Mouse (Mus musculus) kidney, embryonic 15.5 days (tissue): Measurements from ENCODE around the gene Trabd2b. TPM values are rescaled to one million over a fixed set of nuclear protein-coding genes. Genes with fewer than 3 reads are reported as not detected.
A peak's percentile ranks its signal among the peaks of the same experiment; 100 is the strongest.

ENCODE experiments used
- ATAC-seq: fragments of 200-750 bp; cut with Nextera tagmentation; replicated peaks from 2 replicates; pipeline ENCODE4 v1.8.0; 2017; ENCODE audit warnings: moderate TSS enrichment; ENCODE audit not compliant: low FRiP score
- H3K27ac ChIP-seq: fragments of 300-500 bp; sonication (generic); 2 replicates; pipeline ENCODE4 v1.5.1; 2015; ENCODE audit warnings: mild to moderate bottlenecking, inconsistent platforms
- H3K27me3 ChIP-seq: fragments of 300-500 bp; sonication (generic); 2 replicates; pipeline ENCODE4 v1.6.1; 2015; ENCODE audit warnings: inconsistent platforms
- H3K36me3 ChIP-seq: fragments of 300-500 bp; sonication (generic); 2 replicates; pipeline ENCODE4 v1.6.1; 2015; ENCODE audit warnings: inconsistent platforms
- H3K4me1 ChIP-seq: fragments of 300-500 bp; sonication (generic); 2 replicates; pipeline ENCODE4 v1.6.1; 2015; ENCODE audit warnings: inconsistent platforms
- H3K4me2 ChIP-seq: fragments of 300-500 bp; sonication (generic); 2 replicates; pipeline ENCODE4 v1.6.1; 2015; ENCODE audit warnings: moderate library complexity, mild to moderate bottlenecking, inconsistent platforms
- H3K4me3 ChIP-seq: fragments of 300-500 bp; sonication (generic); replicated peaks from 2 replicates; pipeline ENCODE4 v1.5.1; 2015; ENCODE audit warnings: mild to moderate bottlenecking, inconsistent platforms
- H3K9ac ChIP-seq: fragments of 300-500 bp; sonication (generic); 2 replicates; pipeline ENCODE4 v1.6.1; 2015; ENCODE audit warnings: mild to moderate bottlenecking, inconsistent platforms
- H3K9me3 ChIP-seq: fragments of 300-500 bp; sonication (generic); replicated peaks from 2 replicates; pipeline ENCODE4 v1.6.1; 2016; ENCODE audit warnings: inconsistent platforms
- WGBS: fragments of 180-500 bp; shearing (Covaris S2); methylation state at CpG from one replicate; pipeline ENCODE4 v1.1.7; 2015; ENCODE audit warnings: mixed read lengths; 5-methylcytosine and 5-hydroxymethylcytosine counted together
- polyA plus RNA-seq: library from polyadenylated mRNA; unstranded; fragments of >200 nt; fragmentation: Nextera tagmentation; extraction: Ambion mirVana; gene quantifications from 2 replicates; pipeline ENCODE4 v1.2.1, GENCODE M21; 2015

Trabd2b gene
- polyA plus RNA-seq, 1 experiment from 2014 or later, result 4.9 TPM

GRCm38 (mm10) chr4:114504227-114505041 is 97.9 kb downstream of the Trabd2b start:
- Histone ChIP-seq H3K4me2 (no peak overlapping the region), H3K36me3 (no peaks in the 10 kb centered on the region), H3K27me3 (no peaks in the 10 kb centered on the region), H3K4me3 (no peak overlapping the region), H3K27ac (no peak overlapping the region), H3K4me1 (peaks cover 15% of the 10 kb centered on the region), H3K9me3 (no peaks in the 10 kb centered on the region), H3K9ac (no peak overlapping the region)
- peak; percentile 57; the same call in 1 of the 2 replicates for ATAC-seq
- whole genome bisulfite sequencing, result 71% methylated on average over 11 of the region's 11 CpGs

GRCm38 (mm10) chr4:114509601-114510000 is 103.1 kb downstream of the Trabd2b start:
- ATAC-seq, result no peak
- H3K4me3 ChIP-seq, result no peak overlapping the region
- H3K27me3 ChIP-seq, result no peaks in the 10 kb centered on the region
- no peak overlapping the region for H3K27ac ChIP-seq
- H3K9me3 ChIP-seq, result no peaks in the 10 kb centered on the region
- WGBS, result 87% methylated on average over 6 of the region's 6 CpGs
- no peak overlapping the region for H3K9ac ChIP-seq
- no peaks in the 10 kb centered on the region for H3K36me3 ChIP-seq
- 0 out of 2 replicates have a peak, but pooled peaks cover 2% of the 10 kb centered on the region for H3K4me1 ChIP-seq
- no peak overlapping the region for H3K4me2 ChIP-seq

GRCm38 (mm10) chr4:114511649-114512048 is 105.1 kb downstream of the Trabd2b start:
- H3K27me3 ChIP-seq, result no peaks in the 10 kb centered on the region
- H3K4me1 ChIP-seq, result peaks cover 17% of the 10 kb centered on the region
- no peak overlapping the region for H3K4me2 ChIP-seq
- WGBS, result 92% methylated on average over 3 of the region's 3 CpGs
- no peak for ATAC-seq
- H3K36me3 ChIP-seq, result no peaks in the 10 kb centered on the region
- H3K4me3 ChIP-seq, result no peak overlapping the region
- no peak overlapping the region for H3K27ac ChIP-seq
- H3K9me3 ChIP-seq, result no peaks in the 10 kb centered on the region
- no peak overlapping the region for H3K9ac ChIP-seq

- H3K4me3 ChIP-seq, result no peak overlapping the region
- no peak overlapping the region for H3K4me2 ChIP-seq
- no peak for ATAC-seq
- no peaks in the 10 kb centered on the region for H3K9me3 ChIP-seq
- no peak overlapping the region for H3K9ac ChIP-seq
- no peaks in the 10 kb centered on the region; the same call in 1 of the 2 replicates for H3K27me3 ChIP-seq
- H3K36me3 ChIP-seq, result no peaks in the 10 kb centered on the region
- H3K4me1 ChIP-seq, result peaks cover 22% of the 10 kb centered on the region
- H3K27ac ChIP-seq, result no peak overlapping the region
Measured at GRCm38 (mm10) chr4:114513149-114513548, 106.6 kb downstream of the Trabd2b start.

- WGBS, result 41% methylated on average over 5 of the region's 5 CpGs
- ATAC-seq, result peak; percentile 41; the same call in 1 of the 2 replicates
- no peaks in the 10 kb centered on the region for H3K9me3 ChIP-seq
- H3K27ac ChIP-seq, result peak overlapping the region; percentile 38
- H3K4me2 ChIP-seq, result no peak overlapping the region
- H3K4me3 ChIP-seq, result no peak overlapping the region
- H3K4me1 ChIP-seq, result peaks cover 22% of the 10 kb centered on the region
- no peak overlapping the region for H3K9ac ChIP-seq
- H3K27me3 ChIP-seq, result no peaks in the 10 kb centered on the region; the same call in 1 of the 2 replicates
- H3K36me3 ChIP-seq, result no peaks in the 10 kb centered on the region
Measured at GRCm38 (mm10) chr4:114515330-114515771, 108.8 kb downstream of the Trabd2b start.

- no peak overlapping the region for H3K9ac ChIP-seq
- 21% methylated on average over 4 of the region's 4 CpGs for WGBS
- H3K4me2 ChIP-seq, result no peak overlapping the region
- peak; percentile 63; the same call in 1 of the 2 replicates for ATAC-seq
- H3K4me3 ChIP-seq, result no peak overlapping the region
- no peaks in the 10 kb centered on the region; the same call in 1 of the 2 replicates for H3K27me3 ChIP-seq
- no peaks in the 10 kb centered on the region for H3K36me3 ChIP-seq
- H3K4me1 ChIP-seq, result peaks cover 24% of the 10 kb centered on the region
- H3K27ac ChIP-seq, result no peak overlapping the region
- H3K9me3 ChIP-seq, result no peaks in the 10 kb centered on the region
Measured at GRCm38 (mm10) chr4:114516651-114517050, 110.1 kb downstream of the Trabd2b start.

GRCm38 (mm10) chr4:114518061-114518460 is 111.5 kb downstream of the Trabd2b start:
- ATAC-seq, result no peak
- H3K9ac ChIP-seq, result no peak overlapping the region
- H3K36me3 ChIP-seq, result no peaks in the 10 kb centered on the region
- H3K4me3 ChIP-seq, result no peak overlapping the region
- WGBS, result 86% methylated on average over 3 of the region's 3 CpGs
- peaks cover 36% of the 10 kb centered on the region for H3K4me1 ChIP-seq
- H3K27ac ChIP-seq, result no peak overlapping the region
- H3K4me2 ChIP-seq, result no peak overlapping the region
- no peaks in the 10 kb centered on the region for H3K9me3 ChIP-seq
- H3K27me3 ChIP-seq, result no peaks in the 10 kb centered on the region; the same call in 1 of the 2 replicates

GRCm38 (mm10) chr4:114518571-114518970 is 112.0 kb downstream of the Trabd2b start:
- WGBS, result 95% methylated on average over 1 of the region's 1 CpGs
- Histone ChIP-seq H3K4me2 (no peak overlapping the region), H3K27me3 (no peaks in the 10 kb centered on the region; the same call in 1 of the 2 replicates), H3K9me3 (no peaks in the 10 kb centered on the region), H3K4me3 (no peak overlapping the region), H3K4me1 (peaks cover 41% of the 10 kb centered on the region), H3K27ac (no peak overlapping the region), H3K36me3 (no peaks in the 10 kb centered on the region), H3K9ac (no peak overlapping the region)
- ATAC-seq, result no peak

- Histone ChIP-seq H3K36me3 (no peaks in the 10 kb centered on the region), H3K4me2 (no peak overlapping the region)
- WGBS, result 59% methylated on average over 4 of the region's 4 CpGs
Measured at GRCm38 (mm10) chr4:114519321-114519720, 112.8 kb downstream of the Trabd2b start.

GRCm38 (mm10) chr4:114519966-114520365 is 113.4 kb downstream of the Trabd2b start:
- Histone ChIP-seq H3K4me3 (no peak overlapping the region), H3K4me1 (peaks cover 50% of the 10 kb centered on the region), H3K27ac (no peak overlapping the region), H3K9ac (no peak overlapping the region), H3K36me3 (no peaks in the 10 kb centered on the region), H3K9me3 (no peaks in the 10 kb centered on the region), H3K4me2 (no peak overlapping the region), H3K27me3 (no peaks in the 10 kb centered on the region; the same call in 1 of the 2 replicates)
- no peak for ATAC-seq
- 82% methylated on average over 3 of the region's 3 CpGs for WGBS

More at GRCm38 (mm10) chr4:114519321-114519720, 112.8 kb downstream of the Trabd2b start:
- Histone ChIP-seq H3K4me3 (no peak overlapping the region), H3K9ac (no peak overlapping the region), H3K4me1 (peaks cover 49% of the 10 kb centered on the region), H3K27me3 (no peaks in the 10 kb centered on the region; the same call in 1 of the 2 replicates), H3K27ac (no peak overlapping the region), H3K9me3 (no peaks in the 10 kb centered on the region)
- no peak for ATAC-seq

GRCm38 (mm10) chr4:114523335-114524188 is 117.0 kb downstream of the Trabd2b start:
- no peak overlapping the region for H3K4me2 ChIP-seq
- no peaks in the 10 kb centered on the region for H3K27me3 ChIP-seq
- H3K9ac ChIP-seq, result no peak overlapping the region
- H3K9me3 ChIP-seq, result no peaks in the 10 kb centered on the region
- 41% methylated on average over 5 of the region's 5 CpGs for WGBS
- H3K4me1 ChIP-seq, result peaks cover 29% of the 10 kb centered on the region
- ATAC-seq, result peak; percentile 91
- H3K27ac ChIP-seq, result 0 out of 2 replicates have a peak overlapping the region, but pooled peaks have one; percentile 18
- no peak overlapping the region for H3K4me3 ChIP-seq
- H3K36me3 ChIP-seq, result no peaks in the 10 kb centered on the region

- ATAC-seq, result no peak
- Histone ChIP-seq H3K4me2 (no peak overlapping the region), H3K4me1 (peaks cover 13% of the 10 kb centered on the region; the same call in 1 of the 2 replicates), H3K36me3 (no peaks in the 10 kb centered on the region), H3K27me3 (no peaks in the 10 kb centered on the region), H3K9ac (no peak overlapping the region), H3K27ac (no peak overlapping the region), H3K4me3 (no peak overlapping the region), H3K9me3 (no peaks in the 10 kb centered on the region)
- 50% methylated on average over 6 of the region's 6 CpGs for WGBS
Measured at GRCm38 (mm10) chr4:114531591-114531990, 125.1 kb downstream of the Trabd2b start.
